Mouse (Mus musculus) myocyte (in vitro differentiated cells): ENCODE results near the gene Epha6. TPM values are rescaled to one million over a fixed set of nuclear protein-coding genes. Genes with fewer than 3 reads are reported as not detected.

Experiments used
- H3K27me3 ChIP-seq: one replicate; pipeline ENCODE4 v1.6.1; 2011; ENCODE audit not compliant: control insufficient read depth, insufficient read depth, insufficient read length
- H3K36me3 ChIP-seq: one replicate; pipeline ENCODE4 v1.6.1; 2011; ENCODE audit not compliant: control insufficient read depth, insufficient read depth
- H3K4me2 ChIP-seq: one replicate; pipeline ENCODE4 v1.6.1; 2011; ENCODE audit warnings: low read depth, control low read depth
- H3K4me3 ChIP-seq: one replicate; pipeline ENCODE4 v1.5.1; 2011; ENCODE audit warnings: mild to moderate bottlenecking, control low read depth, moderate library complexity
- H3K79me2 ChIP-seq: one replicate; pipeline ENCODE4 v1.6.1; 2011; ENCODE audit not compliant: control insufficient read depth, insufficient read depth
- H3ac ChIP-seq: one replicate; pipeline ENCODE4 v1.6.1; 2011; ENCODE audit not compliant: control insufficient read depth, insufficient read length
- CEBPB ChIP-seq: IDR thresholded peaks from 2 replicates; pipeline ENCODE4 v1.6.1; 2011; ENCODE audit warnings: mild to moderate bottlenecking, moderate library complexity; ENCODE audit not compliant: poor library complexity, insufficient read depth, severe bottlenecking
- E2F4 ChIP-seq: IDR thresholded peaks from one replicate; pipeline ENCODE4 v1.6.1; 2011; ENCODE audit warnings: mild to moderate bottlenecking, control low read depth, moderate library complexity; ENCODE audit not compliant: insufficient read depth
- MAX ChIP-seq: IDR thresholded peaks from one replicate; pipeline ENCODE4 v1.6.1; 2011; ENCODE audit warnings: low read depth, mild to moderate bottlenecking, control low read depth
- MYOD1 ChIP-seq, 3 experiments: IDR thresholded peaks; one replicate each; pipeline ENCODE4 v1.6.1; 2011; ENCODE audit warnings: control low read depth in 2 of 3, low read depth in 2 of 3, mild to moderate bottlenecking in 2 of 3, moderate library complexity in 1 of 3; ENCODE audit not compliant: insufficient read length in 2 of 3, control insufficient read depth in 1 of 3
- MYOG ChIP-seq, 3 experiments: IDR thresholded peaks; one replicate each; pipeline ENCODE4 v1.6.1; 2011; ENCODE audit warnings: control low read depth in 2 of 3, low read depth in 2 of 3, mild to moderate bottlenecking in 2 of 3; ENCODE audit not compliant: insufficient read length in 2 of 3, control insufficient read depth in 1 of 3, insufficient read depth in 1 of 3
- POLR2A ChIP-seq: IDR thresholded peaks from one replicate; pipeline ENCODE4 v1.6.1; 2011; ENCODE audit warnings: low read depth, mild to moderate bottlenecking, control low read depth, moderate library complexity; ENCODE audit not compliant: insufficient read length
- POLR2AphosphoS2 ChIP-seq: IDR thresholded peaks from one replicate; pipeline ENCODE4 v1.6.1; 2011; ENCODE audit warnings: low read depth, control low read depth; ENCODE audit not compliant: insufficient read length
- REST ChIP-seq: IDR thresholded peaks from one replicate; pipeline ENCODE4 v1.6.1; 2011; ENCODE audit warnings: mild to moderate bottlenecking, control low read depth, moderate library complexity; ENCODE audit not compliant: insufficient read depth, insufficient read length
- SRF ChIP-seq: IDR thresholded peaks from one replicate; pipeline ENCODE4 v1.6.1; 2011; ENCODE audit warnings: low read depth; ENCODE audit not compliant: control insufficient read depth, insufficient read length
- TCF12 ChIP-seq: IDR thresholded peaks from one replicate; pipeline ENCODE4 v1.6.1; 2011; ENCODE audit warnings: mild to moderate bottlenecking, control low read depth; ENCODE audit not compliant: poor library complexity, insufficient read depth, severe bottlenecking
- TCF3 ChIP-seq: IDR thresholded peaks from one replicate; pipeline ENCODE4 v1.6.1; 2011; ENCODE audit warnings: low read depth, control low read depth; ENCODE audit not compliant: insufficient read length
- USF1 ChIP-seq: IDR thresholded peaks from one replicate; pipeline ENCODE4 v1.6.1; 2011; ENCODE audit warnings: low read depth, mild to moderate bottlenecking, control low read depth, moderate library complexity
- polyA plus RNA-seq: library from polyadenylated mRNA; unstranded; fragments of >200 nt; fragmentation: generic; extraction: Trizol; gene quantifications from one replicate; pipeline ENCODE4 v1.2.1, GENCODE M21; 2012; ENCODE audit warnings: missing spikeins

The Epha6 gene
- polyA plus RNA-seq, 1 experiment = not detected

DNA sequence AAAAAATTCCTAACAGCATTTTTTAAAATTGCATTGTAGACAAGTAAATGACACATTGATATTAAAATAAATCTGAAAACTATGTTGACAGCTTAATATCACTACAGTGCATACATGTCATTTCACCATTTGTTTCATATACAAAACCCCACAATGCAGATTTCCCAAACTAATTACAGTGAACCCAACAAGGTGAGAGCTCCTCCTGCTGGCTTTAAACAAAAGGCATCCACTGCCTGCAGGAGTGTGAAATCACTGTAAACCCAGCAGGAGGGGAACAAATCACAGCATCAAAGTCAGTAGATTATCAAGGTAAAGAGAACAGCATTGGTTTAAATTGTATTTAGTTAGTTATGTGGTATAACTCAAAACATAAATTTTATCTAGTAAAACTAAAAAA, 67.1 kb downstream of the Epha6 start:
- Histone ChIP-seq H3K27me3 (no peaks in the 10 kb centered on the region), H3K4me2 (no peak overlapping the region), H3ac (no peak overlapping the region), H3K36me3 (no peaks in the 10 kb centered on the region), H3K4me3 (no peak overlapping the region), H3K79me2 (no peaks in the 10 kb centered on the region)
- TF ChIP-seq REST = no peak
- TF ChIP-seq E2F4 = no peak
- TF ChIP-seq CEBPB = no peak
- no peak for TF ChIP-seq MYOG (IDR thresholded peaks at IDR 0.05; ENCODE audit: control insufficient read depth in 1 of 3, insufficient read depth in 1 of 3, insufficient read length in 2 of 3, low read depth in 2 of 3)
- TF ChIP-seq SRF = no peak
- no peak for TF ChIP-seq TCF3
- TF ChIP-seq USF1 = no peak
- TF ChIP-seq MAX = no peak
- no peak for TF ChIP-seq MYOD1 (IDR thresholded peaks at IDR 0.05; ENCODE audit: control insufficient read depth in 1 of 3, insufficient read length in 2 of 3, low read depth in 2 of 3)
- no peak for TF ChIP-seq TCF12
- no peak for TF ChIP-seq POLR2A
- TF ChIP-seq POLR2AphosphoS2 = no peak

GRCm38 (mm10) chr16:60509707-60510106, 95.6 kb downstream of the Epha6 start:
- Histone ChIP-seq H3ac (no peak overlapping the region), H3K4me2 (no peak overlapping the region), H3K36me3 (no peaks in the 10 kb centered on the region), H3K79me2 (no peaks in the 10 kb centered on the region), H3K27me3 (no peaks in the 10 kb centered on the region), H3K4me3 (no peak overlapping the region)
- TF ChIP-seq USF1 = no peak
- TF ChIP-seq TCF3 = no peak
- no peak for TF ChIP-seq REST
- TF ChIP-seq MYOG (IDR thresholded peaks at IDR 0.05; ENCODE audit: control insufficient read depth in 1 of 3, insufficient read depth in 1 of 3, insufficient read length in 2 of 3, low read depth in 2 of 3) = no peak
- TF ChIP-seq POLR2A = no peak
- no peak for TF ChIP-seq TCF12
- TF ChIP-seq E2F4 = no peak
- no peak for TF ChIP-seq SRF
- no peak for TF ChIP-seq MYOD1 (IDR thresholded peaks at IDR 0.05; ENCODE audit: control insufficient read depth in 1 of 3, insufficient read length in 2 of 3, low read depth in 2 of 3)

- Histone ChIP-seq H3K4me3 (no peak overlapping the region), H3ac (no peak overlapping the region), H3K4me2 (no peak overlapping the region), H3K36me3 (no peaks in the 10 kb centered on the region), H3K27me3 (no peaks in the 10 kb centered on the region), H3K79me2 (no peaks in the 10 kb centered on the region)
- no peak for TF ChIP-seq MAX
- no peak for TF ChIP-seq E2F4
- no peak for TF ChIP-seq USF1
- no peak for TF ChIP-seq TCF12
- no peak for TF ChIP-seq POLR2A
- TF ChIP-seq POLR2AphosphoS2 = no peak
- no peak for TF ChIP-seq SRF
- TF ChIP-seq MYOD1 (IDR thresholded peaks at IDR 0.05; ENCODE audit: control insufficient read depth in 1 of 3, insufficient read length in 2 of 3, low read depth in 2 of 3) = no peak
Measured at GRCm38 (mm10) chr16:60499567-60499966, 105.8 kb downstream of the Epha6 start.

DNA sequence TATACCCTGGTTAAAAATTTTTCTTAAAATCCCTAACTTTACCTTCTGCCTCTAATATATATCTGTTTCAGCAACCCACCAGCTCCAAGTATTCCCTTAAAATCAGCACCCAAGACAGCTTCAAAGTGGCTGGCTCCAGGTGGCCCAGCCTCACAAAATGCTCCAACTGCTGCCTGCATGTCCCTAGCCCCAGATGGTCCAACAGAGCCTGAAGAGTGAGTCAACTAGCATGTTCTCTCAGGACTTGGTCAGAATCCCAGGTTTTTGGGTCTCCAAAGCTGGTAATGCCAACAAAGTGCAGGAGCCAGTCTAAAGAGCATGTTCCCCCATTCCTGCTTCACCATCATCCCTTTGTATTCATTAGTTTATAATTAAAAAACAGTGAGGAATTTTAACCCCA, 129.6 kb downstream of the Epha6 start:
- H3K79me2 ChIP-seq = no peaks in the 10 kb centered on the region
- no peaks in the 10 kb centered on the region for H3K27me3 ChIP-seq
- no peak overlapping the region for H3K4me3 ChIP-seq
- no peak overlapping the region for H3ac ChIP-seq
- H3K36me3 ChIP-seq = no peaks in the 10 kb centered on the region
- no peak overlapping the region for H3K4me2 ChIP-seq
- no peak for TF ChIP-seq REST
- TF ChIP-seq TCF12 = no peak
- no peak for TF ChIP-seq CEBPB
- TF ChIP-seq SRF = no peak
- no peak for TF ChIP-seq POLR2A
- TF ChIP-seq MAX = no peak
- TF ChIP-seq MYOG (IDR thresholded peaks at IDR 0.05; ENCODE audit: control insufficient read depth in 1 of 3, insufficient read depth in 1 of 3, insufficient read length in 2 of 3, low read depth in 2 of 3) = no peak
- TF ChIP-seq USF1 = no peak
- TF ChIP-seq POLR2AphosphoS2 = no peak
- TF ChIP-seq E2F4 = no peak
- no peak for TF ChIP-seq MYOD1 (IDR thresholded peaks at IDR 0.05; ENCODE audit: control insufficient read depth in 1 of 3, insufficient read length in 2 of 3, low read depth in 2 of 3)
- TF ChIP-seq TCF3 = no peak

- no peak overlapping the region for H3ac ChIP-seq
- H3K4me2 ChIP-seq = no peak overlapping the region
- H3K4me3 ChIP-seq = no peak overlapping the region
- H3K27me3 ChIP-seq = no peaks in the 10 kb centered on the region
- H3K79me2 ChIP-seq = no peaks in the 10 kb centered on the region
- TF ChIP-seq POLR2AphosphoS2 = no peak
- no peak for TF ChIP-seq TCF12
- TF ChIP-seq TCF3 = no peak
- no peak for TF ChIP-seq MYOD1 (IDR thresholded peaks at IDR 0.05; ENCODE audit: control insufficient read depth in 1 of 3, insufficient read length in 2 of 3, low read depth in 2 of 3)
- no peak for TF ChIP-seq MYOG (IDR thresholded peaks at IDR 0.05; ENCODE audit: control insufficient read depth in 1 of 3, insufficient read depth in 1 of 3, insufficient read length in 2 of 3, low read depth in 2 of 3)
- TF ChIP-seq MAX = no peak
- no peak for TF ChIP-seq POLR2A
- no peak for TF ChIP-seq CEBPB
- TF ChIP-seq USF1 = no peak
- TF ChIP-seq REST = no peak
- TF ChIP-seq E2F4 = no peak
- no peak for TF ChIP-seq SRF
- no peaks in the 10 kb centered on the region for H3K36me3 ChIP-seq
Measured at GRCm38 (mm10) chr16:60468200-60468785, 137.0 kb downstream of the Epha6 start.
